Mouse (Mus musculus) myocyte (in vitro differentiated cells): Measurements from ENCODE around the gene Gm5114.

Source experiments
- CEBPB ChIP-seq: IDR thresholded peaks from 2 replicates; pipeline ENCODE4 v1.6.1; 2011; ENCODE audit warnings: mild to moderate bottlenecking, moderate library complexity; ENCODE audit not compliant: poor library complexity, insufficient read depth, severe bottlenecking
- E2F4 ChIP-seq: IDR thresholded peaks from one replicate; pipeline ENCODE4 v1.6.1; 2011; ENCODE audit warnings: mild to moderate bottlenecking, control low read depth, moderate library complexity; ENCODE audit not compliant: insufficient read depth
- MAX ChIP-seq: IDR thresholded peaks from one replicate; pipeline ENCODE4 v1.6.1; 2011; ENCODE audit warnings: low read depth, mild to moderate bottlenecking, control low read depth
- MYOD1 ChIP-seq, 3 experiments: IDR thresholded peaks; one replicate each; pipeline ENCODE4 v1.6.1; 2011; ENCODE audit warnings: control low read depth in 2 of 3, low read depth in 2 of 3, mild to moderate bottlenecking in 2 of 3, moderate library complexity in 1 of 3; ENCODE audit not compliant: insufficient read length in 2 of 3, control insufficient read depth in 1 of 3
- MYOG ChIP-seq, 3 experiments: IDR thresholded peaks; one replicate each; pipeline ENCODE4 v1.6.1; 2011; ENCODE audit warnings: control low read depth in 2 of 3, low read depth in 2 of 3, mild to moderate bottlenecking in 2 of 3; ENCODE audit not compliant: insufficient read length in 2 of 3, control insufficient read depth in 1 of 3, insufficient read depth in 1 of 3
- POLR2A ChIP-seq: IDR thresholded peaks from one replicate; pipeline ENCODE4 v1.6.1; 2011; ENCODE audit warnings: low read depth, mild to moderate bottlenecking, control low read depth, moderate library complexity; ENCODE audit not compliant: insufficient read length
- POLR2AphosphoS2 ChIP-seq: IDR thresholded peaks from one replicate; pipeline ENCODE4 v1.6.1; 2011; ENCODE audit warnings: low read depth, control low read depth; ENCODE audit not compliant: insufficient read length
- REST ChIP-seq: IDR thresholded peaks from one replicate; pipeline ENCODE4 v1.6.1; 2011; ENCODE audit warnings: mild to moderate bottlenecking, control low read depth, moderate library complexity; ENCODE audit not compliant: insufficient read depth, insufficient read length
- SRF ChIP-seq: IDR thresholded peaks from one replicate; pipeline ENCODE4 v1.6.1; 2011; ENCODE audit warnings: low read depth; ENCODE audit not compliant: control insufficient read depth, insufficient read length
- TCF12 ChIP-seq: IDR thresholded peaks from one replicate; pipeline ENCODE4 v1.6.1; 2011; ENCODE audit warnings: mild to moderate bottlenecking, control low read depth; ENCODE audit not compliant: poor library complexity, insufficient read depth, severe bottlenecking
- TCF3 ChIP-seq: IDR thresholded peaks from one replicate; pipeline ENCODE4 v1.6.1; 2011; ENCODE audit warnings: low read depth, control low read depth; ENCODE audit not compliant: insufficient read length
- USF1 ChIP-seq: IDR thresholded peaks from one replicate; pipeline ENCODE4 v1.6.1; 2011; ENCODE audit warnings: low read depth, mild to moderate bottlenecking, control low read depth, moderate library complexity

DNA sequence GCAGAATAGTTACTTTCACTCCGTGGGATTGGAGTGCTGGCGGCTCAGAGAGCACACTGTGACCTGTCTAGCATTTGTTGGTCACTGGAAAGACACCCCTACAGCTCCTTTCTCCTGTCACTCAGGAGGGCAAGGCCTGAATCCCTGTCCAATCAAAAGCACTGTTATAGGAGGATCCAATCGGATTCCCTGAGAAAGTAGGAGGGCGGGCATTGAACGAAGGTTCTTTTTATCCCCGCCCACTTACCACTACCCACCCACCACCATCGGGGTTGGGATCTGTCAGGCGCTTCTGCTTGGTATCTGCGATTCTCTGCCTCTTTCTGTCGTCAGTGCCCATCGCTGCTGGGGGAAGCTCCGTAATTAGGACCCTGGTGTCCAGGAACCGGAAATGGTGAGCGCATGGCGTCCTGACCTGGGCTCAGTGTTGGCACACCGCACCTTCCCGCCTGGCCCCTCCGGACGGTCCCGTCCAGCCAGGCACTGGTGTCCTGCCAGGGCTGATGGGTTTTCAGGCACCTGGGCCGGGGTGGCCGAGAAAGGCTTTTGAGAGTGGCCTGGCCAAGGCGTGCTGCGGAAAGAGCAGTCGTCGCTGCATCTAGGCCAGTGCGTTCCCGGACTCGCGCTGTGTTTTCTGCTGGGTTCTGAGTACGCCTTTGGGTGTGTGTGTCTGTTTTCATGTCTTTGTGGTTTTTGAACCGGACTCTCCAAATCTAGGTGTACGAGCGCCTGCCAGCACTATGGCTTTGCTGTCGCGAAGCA, 36.5 kb upstream of the Gm5114 start:
- TF ChIP-seq MAX = no peak
- TF ChIP-seq SRF = no peak
- TF ChIP-seq TCF3 = no peak
- TF ChIP-seq POLR2AphosphoS2 = no peak
- peak; percentile 24 for TF ChIP-seq POLR2A
- TF ChIP-seq CEBPB = no peak
- TF ChIP-seq E2F4 = no peak
- TF ChIP-seq MYOD1 (IDR thresholded peaks at IDR 0.05; ENCODE audit: control insufficient read depth in 1 of 3, insufficient read length in 2 of 3, low read depth in 2 of 3) = no peak
- TF ChIP-seq USF1 = no peak
- TF ChIP-seq MYOG (IDR thresholded peaks at IDR 0.05; ENCODE audit: control insufficient read depth in 1 of 3, insufficient read depth in 1 of 3, insufficient read length in 2 of 3, low read depth in 2 of 3) = no peak
- no peak for TF ChIP-seq TCF12
- no peak for TF ChIP-seq REST
